Mouse (Mus musculus) small intestine, adult 2 months (tissue): Measurements from ENCODE around the gene Gata3. TPM values are rescaled to one million over a fixed set of nuclear protein-coding genes. Genes with fewer than 3 reads are reported as not detected.

ENCODE experiments used
- H3K27ac ChIP-seq: fragments of 200-500 bp; 2 replicates; pipeline ENCODE4 v1.5.1; 2012; ENCODE audit warnings: low read depth, low read length, control low read depth, inconsistent platforms; ENCODE audit not compliant: insufficient read depth
- H3K27me3 ChIP-seq: fragments of 200-500 bp; 2 replicates; pipeline ENCODE4 v1.6.1; 2012; ENCODE audit warnings: mild to moderate bottlenecking, moderate library complexity, low read length, inconsistent platforms; ENCODE audit not compliant: control insufficient read depth, insufficient read depth
- H3K36me3 ChIP-seq: fragments of 200-500 bp; 2 replicates; pipeline ENCODE4 v1.6.1; 2012; ENCODE audit warnings: mild to moderate bottlenecking, low read length, control low read depth, inconsistent platforms; ENCODE audit not compliant: control insufficient read depth, insufficient read depth
- H3K4me1 ChIP-seq: fragments of 200-500 bp; 2 replicates; pipeline ENCODE4 v1.6.1; 2012; ENCODE audit warnings: low read length, inconsistent platforms, mixed read lengths; ENCODE audit not compliant: control insufficient read depth, insufficient read depth, insufficient read length
- H3K4me3 ChIP-seq: fragments of 200-500 bp; 2 replicates; pipeline ENCODE4 v1.5.1; 2012; ENCODE audit warnings: low read depth, mild to moderate bottlenecking, control low read depth, inconsistent platforms, low read length, moderate library complexity
- CTCF ChIP-seq: fragments of 200-500 bp; IDR thresholded peaks from 2 replicates; pipeline ENCODE4 v1.5.1; 2012; ENCODE audit warnings: low read depth, mild to moderate bottlenecking, control low read depth, inconsistent platforms, low read length, moderate library complexity, mixed read lengths; ENCODE audit not compliant: insufficient replicate concordance, insufficient read length; ENCODE audit errors: extremely low read depth
- POLR2A ChIP-seq: fragments of 200-500 bp; IDR thresholded peaks from 2 replicates; pipeline ENCODE4 v1.6.1; 2012; ENCODE audit warnings: low read depth, mild to moderate bottlenecking, control low read depth, inconsistent platforms, low read length, moderate library complexity
- WGBS: fragments of 180-500 bp; shearing (Covaris S2); methylation state at CpG from one replicate; pipeline ENCODE4 v1.1.7; 2018; 5-methylcytosine and 5-hydroxymethylcytosine counted together
- polyA plus RNA-seq: library from polyadenylated mRNA; depleted of rRNA; stranded (reverse); fragments of >200 nt; gene quantifications from 2 replicates; pipeline ENCODE4 v1.2.3, GENCODE M21; 2012; rRNA removed

The Gata3 gene
- polyA plus RNA-seq: 0.77 and 2.3 TPM in 2 replicates

GRCm38 (mm10) chr2:9889651-9890183, at the start of gene Gata3:
Gene Gata3, minus strand, starts transcription at chr2:9890034.
- Histone ChIP-seq H3K4me3 (peak within 1 kb of the TSS; percentile 37), H3K27ac (no peak within 1 kb of the TSS), H3K36me3 (no peaks in the 10 kb centered on the region), H3K4me1 (peaks cover 6% of the 10 kb centered on the region), H3K27me3 (peaks cover 56% of the 10 kb centered on the region)
- 3% methylated on average over 23 of the region's 23 CpGs for WGBS
- TF ChIP-seq POLR2A (no peak), CTCF (no peak)

GRCm38 (mm10) chr2:9939250-9939649, 49.4 kb upstream of the Gata3 start:
- TF ChIP-seq POLR2A: no peak
- TF ChIP-seq CTCF: no peak
- H3K27ac ChIP-seq: no peak overlapping the region
- H3K27me3 ChIP-seq: no peaks in the 10 kb centered on the region
- WGBS: 88% methylated on average over 4 of the region's 4 CpGs
- H3K4me3 ChIP-seq: no peak overlapping the region
- H3K4me1 ChIP-seq: no peaks in the 10 kb centered on the region
- H3K36me3 ChIP-seq: peaks cover 4% of the 10 kb centered on the region; the same call in 1 of the 2 replicates

- WGBS: 88% methylated on average over 1 of the region's 1 CpGs
- H3K36me3 ChIP-seq: peaks cover 4% of the 10 kb centered on the region
- no peaks in the 10 kb centered on the region for H3K27me3 ChIP-seq
- H3K4me3 ChIP-seq: no peak overlapping the region
- H3K27ac ChIP-seq: no peak overlapping the region
- H3K4me1 ChIP-seq: no peaks in the 10 kb centered on the region
- TF ChIP-seq CTCF (no peak), POLR2A (no peak)
These were observed 46.1 kb upstream of the Gata3 start for GRCm38 (mm10) chr2:9935965-9936364.

GRCm38 (mm10) chr2:9926905-9927283, 37.1 kb upstream of the Gata3 start:
- H3K4me3 ChIP-seq: no peak overlapping the region
- 79% methylated on average over 4 of the region's 4 CpGs for WGBS
- no peaks in the 10 kb centered on the region for H3K27me3 ChIP-seq
- H3K4me1 ChIP-seq: no peaks in the 10 kb centered on the region
- no peak overlapping the region for H3K27ac ChIP-seq
- no peak for TF ChIP-seq POLR2A
- no peak for TF ChIP-seq CTCF
- H3K36me3 ChIP-seq: no peaks in the 10 kb centered on the region

- Histone ChIP-seq H3K27me3 (no peaks in the 10 kb centered on the region), H3K4me1 (no peaks in the 10 kb centered on the region), H3K27ac (no peak overlapping the region), H3K4me3 (no peak overlapping the region), H3K36me3 (no peaks in the 10 kb centered on the region)
- WGBS: 55% methylated on average over 7 of the region's 7 CpGs
- TF ChIP-seq CTCF (no peak), POLR2A (no peak)
These were observed 36.5 kb upstream of the Gata3 start for GRCm38 (mm10) chr2:9926194-9926904.

- Histone ChIP-seq H3K27me3 (no peaks in the 10 kb centered on the region; the same call in 1 of the 2 replicates), H3K27ac (peak overlapping the region; percentile 83), H3K4me1 (peaks cover 18% of the 10 kb centered on the region), H3K36me3 (peaks cover 13% of the 10 kb centered on the region), H3K4me3 (no peak overlapping the region)
- TF ChIP-seq CTCF (no peak), POLR2A (no peak)
- WGBS: 30% methylated on average over 17 of the region's 17 CpGs
These were observed 29.0 kb upstream of the Gata3 start for GRCm38 (mm10) chr2:9918691-9919471.

- TF ChIP-seq POLR2A (no peak), CTCF (no peak)
- Histone ChIP-seq H3K36me3 (peaks cover 13% of the 10 kb centered on the region), H3K27me3 (no peaks in the 10 kb centered on the region; the same call in 1 of the 2 replicates), H3K4me1 (peaks cover 18% of the 10 kb centered on the region), H3K27ac (no peak overlapping the region), H3K4me3 (no peak overlapping the region)
- WGBS: 94% methylated on average over 9 of the region's 9 CpGs
These were observed 27.8 kb upstream of the Gata3 start for GRCm38 (mm10) chr2:9917602-9918001.

- Histone ChIP-seq H3K4me1 (no peaks in the 10 kb centered on the region), H3K27me3 (peaks cover 8% of the 10 kb centered on the region), H3K27ac (no peak overlapping the region), H3K36me3 (no peaks in the 10 kb centered on the region), H3K4me3 (no peak overlapping the region)
- TF ChIP-seq POLR2A: no peak
- no peak for TF ChIP-seq CTCF
- 10% methylated on average over 11 of the region's 11 CpGs for WGBS
These were observed 16.2 kb upstream of the Gata3 start for GRCm38 (mm10) chr2:9905995-9906394.
